Mouse (Mus musculus) stomach, embryonic 16.5 days (tissue): ENCODE data around the gene Stard5. TPM values are rescaled to one million over a fixed set of nuclear protein-coding genes. Genes with fewer than 3 reads are reported as not detected.

Source experiments
- ATAC-seq: fragments of 200-750 bp; cut with Nextera tagmentation; 2 replicates; pipeline ENCODE4 v1.8.0; 2017; ENCODE audit warnings: moderate number of reproducible peaks, moderate TSS enrichment; ENCODE audit not compliant: insufficient read depth, low FRiP score
- H3K27ac ChIP-seq: fragments of 300-500 bp; sonication (generic); 2 replicates; pipeline ENCODE4 v1.5.1; 2014; ENCODE audit warnings: low read length
- H3K27me3 ChIP-seq: fragments of 300-500 bp; sonication (generic); 2 replicates; pipeline ENCODE4 v1.6.1; 2014; ENCODE audit warnings: low read length, control low read depth, mixed read lengths; ENCODE audit not compliant: control insufficient read depth, insufficient read depth
- H3K36me3 ChIP-seq: fragments of 300-500 bp; sonication (generic); 2 replicates; pipeline ENCODE4 v1.6.1; 2014; ENCODE audit warnings: low read length; ENCODE audit not compliant: control insufficient read depth, insufficient read depth
- H3K4me1 ChIP-seq: fragments of 300-500 bp; sonication (generic); 2 replicates; pipeline ENCODE4 v1.6.1; 2014; ENCODE audit warnings: low read length, control low read depth, mixed read lengths; ENCODE audit not compliant: control insufficient read depth, insufficient read depth
- H3K4me2 ChIP-seq: fragments of 300-500 bp; sonication (generic); 2 replicates; pipeline ENCODE4 v1.6.1; 2014; ENCODE audit warnings: low read depth, low read length, mixed read lengths
- H3K4me3 ChIP-seq: fragments of 300-500 bp; sonication (generic); replicated peaks from 2 replicates; pipeline ENCODE4 v1.5.1; 2014; ENCODE audit warnings: mild to moderate bottlenecking, low read length
- H3K9ac ChIP-seq: fragments of 300-500 bp; sonication (generic); 2 replicates; pipeline ENCODE4 v1.6.1; 2014; ENCODE audit warnings: low read length
- H3K9me3 ChIP-seq: fragments of 300-500 bp; sonication (generic); replicated peaks from 2 replicates; pipeline ENCODE4 v1.6.1; 2016; ENCODE audit warnings: low read length, control low read depth; ENCODE audit not compliant: control insufficient read depth
- WGBS: fragments of 180-500 bp; shearing (Covaris S2); extraction: QIAGEN DNeasy Blood & Tissue Kit; methylation state at CpG from one replicate; pipeline ENCODE4 v1.1.7; 2014; 5-methylcytosine and 5-hydroxymethylcytosine counted together
- polyA plus RNA-seq: library from polyadenylated mRNA; unstranded; fragments of >200 nt; fragmentation: Nextera tagmentation; extraction: Ambion mirVana; gene quantifications from 2 replicates; pipeline ENCODE4 v1.2.1, GENCODE M21; 2015

The Stard5 gene
- polyA plus RNA-seq, 1 experiment from 2014 or later, result 27.3 TPM

DNA sequence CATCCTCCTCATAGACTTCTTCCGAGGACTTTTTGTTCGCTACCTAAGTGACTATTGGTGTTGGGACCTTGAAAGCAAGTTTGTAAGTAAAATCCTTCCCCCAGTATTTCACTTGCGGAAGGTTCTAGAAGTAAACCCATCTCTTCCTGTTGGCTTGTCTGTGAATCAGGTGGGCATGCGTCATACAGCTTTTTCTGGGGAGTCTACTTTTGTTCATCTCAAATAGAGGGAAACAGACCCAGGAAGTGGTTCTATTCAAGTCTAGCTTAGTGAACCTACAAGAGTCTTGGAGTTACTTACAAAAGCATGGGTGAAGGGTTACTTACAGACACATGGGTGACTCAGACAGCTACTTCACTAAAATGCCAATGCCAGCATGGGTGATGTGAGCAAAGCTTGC lies 21.9 kb upstream of the Stard5 start:
- Histone ChIP-seq H3K9me3 (no peaks in the 10 kb centered on the region), H3K9ac (no peak overlapping the region), H3K4me1 (no peaks in the 10 kb centered on the region), H3K27ac (no peak overlapping the region), H3K4me2 (no peak overlapping the region), H3K36me3 (no peaks in the 10 kb centered on the region), H3K4me3 (no peak overlapping the region), H3K27me3 (no peaks in the 10 kb centered on the region)
- 98% methylated on average over 4 of the region's 4 CpGs for WGBS
- ATAC-seq, result no peak

DNA sequence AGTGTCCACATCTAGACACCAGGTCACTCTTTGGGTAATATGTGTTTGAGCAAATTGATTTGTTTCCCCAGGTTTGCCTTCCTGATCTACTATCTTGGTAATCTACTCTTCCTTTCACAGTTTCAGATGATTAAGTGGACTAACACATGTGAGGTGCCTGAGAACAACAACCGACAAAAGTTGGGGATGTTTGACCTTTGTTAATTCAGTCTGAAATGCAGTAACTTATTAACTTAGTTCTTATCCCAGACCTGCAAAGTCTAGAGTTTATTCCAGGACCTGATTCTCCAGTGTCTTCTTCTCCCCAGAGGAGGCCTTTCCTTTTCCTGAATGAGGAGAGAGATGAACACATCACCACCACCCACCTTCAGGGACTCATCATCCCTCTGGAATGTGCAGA lies 19.9 kb upstream of the Stard5 start:
- no peak for ATAC-seq
- H3K4me3 ChIP-seq, result no peak overlapping the region
- no peak overlapping the region for H3K9ac ChIP-seq
- no peaks in the 10 kb centered on the region for H3K27me3 ChIP-seq
- no peaks in the 10 kb centered on the region for H3K36me3 ChIP-seq
- no peak overlapping the region for H3K4me2 ChIP-seq
- 59% methylated on average over 1 of the region's 1 CpGs for WGBS
- H3K9me3 ChIP-seq, result no peaks in the 10 kb centered on the region
- no peaks in the 10 kb centered on the region for H3K4me1 ChIP-seq
- no peak overlapping the region for H3K27ac ChIP-seq

DNA sequence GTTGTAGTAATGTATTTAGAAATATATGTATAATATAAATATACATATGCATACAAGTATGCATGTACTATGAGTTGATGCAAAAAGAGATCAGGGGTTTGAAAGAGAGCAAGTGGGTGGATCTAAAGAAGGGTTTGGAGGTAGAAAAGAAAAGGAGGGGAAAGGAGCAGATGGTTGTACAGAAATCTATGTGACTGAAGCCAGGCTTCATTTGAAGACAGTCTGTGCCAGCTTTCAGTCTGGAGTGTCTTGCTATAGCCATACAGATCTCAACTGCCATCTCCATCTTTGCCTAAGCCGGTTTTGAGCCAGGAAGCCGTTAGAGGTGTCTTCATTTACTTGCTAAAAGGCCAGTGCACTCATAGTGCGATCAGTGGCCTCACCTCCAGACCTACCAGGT lies 16.5 kb upstream of the Stard5 start:
- 92% methylated on average over 3 of the region's 3 CpGs for WGBS
- Histone ChIP-seq H3K9ac (no peak overlapping the region), H3K4me2 (no peak overlapping the region), H3K27ac (no peak overlapping the region), H3K9me3 (no peaks in the 10 kb centered on the region), H3K4me1 (no peaks in the 10 kb centered on the region), H3K4me3 (no peak overlapping the region), H3K27me3 (no peaks in the 10 kb centered on the region), H3K36me3 (no peaks in the 10 kb centered on the region)
- no peak for ATAC-seq

DNA sequence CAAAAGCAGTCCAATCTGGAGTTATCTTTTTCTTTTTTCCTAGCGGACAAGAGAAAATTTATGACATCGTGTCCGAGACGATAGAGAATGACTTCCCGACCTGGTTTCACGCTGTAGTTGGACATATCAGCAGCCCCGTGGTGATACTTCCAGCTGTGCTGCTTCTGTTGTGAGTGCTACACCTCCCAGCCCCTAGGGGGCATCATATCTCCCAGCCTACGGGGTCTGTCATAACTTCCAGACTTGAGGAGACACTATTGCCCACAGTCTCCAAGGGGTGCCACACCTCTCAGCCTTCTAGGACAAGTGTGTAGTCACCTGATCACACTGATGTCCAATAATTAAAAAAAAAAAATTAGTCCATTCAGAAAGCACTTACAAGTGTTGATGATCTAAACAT lies 15.9 kb upstream of the Stard5 start:
- Histone ChIP-seq H3K4me2 (no peak overlapping the region), H3K4me1 (no peaks in the 10 kb centered on the region), H3K4me3 (no peak overlapping the region), H3K27ac (no peak overlapping the region), H3K9me3 (no peaks in the 10 kb centered on the region), H3K27me3 (no peaks in the 10 kb centered on the region), H3K36me3 (no peaks in the 10 kb centered on the region), H3K9ac (no peak overlapping the region)
- no peak for ATAC-seq
- WGBS, result 92% methylated on average over 8 of the region's 8 CpGs

DNA sequence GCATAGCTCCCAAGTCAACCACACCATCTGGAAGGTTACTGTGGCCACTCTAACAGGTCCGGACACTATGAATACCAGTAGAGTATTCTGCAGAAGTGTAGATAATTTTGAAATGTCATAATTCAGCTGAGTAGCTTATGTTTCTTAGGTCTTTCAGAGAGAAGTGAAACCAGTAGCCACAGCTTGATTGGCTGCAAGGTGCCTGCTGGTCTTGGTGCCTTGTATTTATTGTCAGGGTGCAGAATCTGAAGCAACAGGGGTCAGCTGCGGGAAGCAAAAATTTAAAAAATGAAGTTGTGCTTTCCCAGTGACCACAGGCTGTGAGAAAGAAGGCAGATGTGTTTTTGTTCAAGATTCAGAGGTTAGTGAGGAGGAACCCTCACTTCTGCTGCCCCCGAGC lies 15.5 kb upstream of the Stard5 start:
- WGBS, result 85% methylated on average over 3 of the region's 3 CpGs
- Histone ChIP-seq H3K4me3 (no peak overlapping the region), H3K9ac (no peak overlapping the region), H3K4me2 (no peak overlapping the region), H3K36me3 (no peaks in the 10 kb centered on the region), H3K4me1 (no peaks in the 10 kb centered on the region), H3K9me3 (no peaks in the 10 kb centered on the region), H3K27me3 (no peaks in the 10 kb centered on the region), H3K27ac (no peak overlapping the region)
- no peak for ATAC-seq

DNA sequence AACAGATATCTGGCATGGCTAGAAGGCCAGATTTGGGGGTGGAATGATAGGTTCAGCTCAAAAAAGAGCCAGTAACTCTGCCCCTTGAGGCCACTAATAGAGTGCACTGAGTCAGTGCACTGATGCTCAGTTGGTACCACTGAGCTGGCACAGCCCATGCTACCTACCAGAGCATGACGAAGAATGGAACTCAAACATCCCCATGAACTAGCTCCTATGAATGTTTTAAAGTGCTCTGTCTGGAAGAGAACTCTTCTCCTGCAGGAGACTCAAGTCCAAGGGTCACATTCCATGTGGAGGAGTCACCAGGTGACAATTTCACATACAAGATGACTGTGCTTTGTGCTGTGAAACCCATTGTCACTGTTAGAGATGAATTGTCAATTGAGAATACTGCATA lies 13.1 kb upstream of the Stard5 start:
- Histone ChIP-seq H3K9me3 (no peaks in the 10 kb centered on the region), H3K27me3 (no peaks in the 10 kb centered on the region), H3K9ac (no peak overlapping the region), H3K4me3 (no peak overlapping the region), H3K36me3 (no peaks in the 10 kb centered on the region), H3K4me1 (no peaks in the 10 kb centered on the region), H3K4me2 (no peak overlapping the region), H3K27ac (no peak overlapping the region)
- 84% methylated on average over 1 of the region's 1 CpGs for WGBS
- ATAC-seq, result no peak

DNA sequence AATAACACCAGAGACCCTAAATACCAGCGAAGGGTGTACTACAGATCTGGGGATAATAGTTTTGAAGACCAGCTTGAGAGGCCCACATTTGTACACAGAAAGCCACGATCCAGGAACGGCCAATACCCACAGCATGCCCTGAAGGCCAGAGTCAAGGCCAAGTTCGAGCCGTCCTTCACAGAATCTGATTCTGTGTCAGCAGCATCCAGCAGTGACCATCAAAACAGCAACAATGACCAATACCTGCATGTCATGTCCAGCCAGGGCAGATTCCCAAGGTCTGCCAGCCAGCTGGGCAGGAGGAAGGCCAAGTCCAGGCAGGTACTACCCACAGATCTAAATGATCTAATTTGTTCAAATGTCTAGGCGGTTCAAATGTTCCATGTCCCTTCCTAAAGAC lies 9.2 kb upstream of the Stard5 start:
- Histone ChIP-seq H3K9me3 (no peaks in the 10 kb centered on the region), H3K4me1 (no peaks in the 10 kb centered on the region), H3K4me2 (no peak overlapping the region), H3K27me3 (no peaks in the 10 kb centered on the region), H3K9ac (no peak overlapping the region), H3K4me3 (no peak overlapping the region), H3K27ac (no peak overlapping the region), H3K36me3 (no peaks in the 10 kb centered on the region)
- ATAC-seq, result no peak
- 91% methylated on average over 6 of the region's 6 CpGs for WGBS

DNA sequence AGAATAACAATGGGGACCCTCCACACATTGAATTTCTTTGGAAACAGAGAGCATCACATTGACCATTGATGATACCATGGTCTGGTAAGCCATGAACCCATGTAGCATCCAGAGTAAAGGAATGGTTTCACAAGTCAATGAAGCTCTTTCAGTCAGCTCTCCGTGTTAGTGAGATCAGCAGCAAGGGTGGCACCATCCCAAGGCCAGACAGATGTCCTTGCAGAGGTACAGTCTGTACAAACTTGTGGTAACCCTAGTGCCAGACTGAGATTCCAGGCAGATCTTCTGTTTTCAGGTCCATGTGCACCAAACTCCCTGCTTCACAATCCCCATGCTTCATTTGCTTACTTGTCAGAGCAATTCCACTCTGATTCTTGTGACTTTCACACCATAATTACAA lies 7.7 kb upstream of the Stard5 start:
- no peaks in the 10 kb centered on the region for H3K9me3 ChIP-seq
- H3K4me2 ChIP-seq, result no peak overlapping the region
- ATAC-seq, result no peak
- no peak overlapping the region for H3K4me3 ChIP-seq
- no peaks in the 10 kb centered on the region for H3K27me3 ChIP-seq
- no peaks in the 10 kb centered on the region for H3K4me1 ChIP-seq
- H3K27ac ChIP-seq, result no peak overlapping the region
- H3K36me3 ChIP-seq, result no peaks in the 10 kb centered on the region
- 76% methylated on average over 1 of the region's 1 CpGs for WGBS
- no peak overlapping the region for H3K9ac ChIP-seq

DNA sequence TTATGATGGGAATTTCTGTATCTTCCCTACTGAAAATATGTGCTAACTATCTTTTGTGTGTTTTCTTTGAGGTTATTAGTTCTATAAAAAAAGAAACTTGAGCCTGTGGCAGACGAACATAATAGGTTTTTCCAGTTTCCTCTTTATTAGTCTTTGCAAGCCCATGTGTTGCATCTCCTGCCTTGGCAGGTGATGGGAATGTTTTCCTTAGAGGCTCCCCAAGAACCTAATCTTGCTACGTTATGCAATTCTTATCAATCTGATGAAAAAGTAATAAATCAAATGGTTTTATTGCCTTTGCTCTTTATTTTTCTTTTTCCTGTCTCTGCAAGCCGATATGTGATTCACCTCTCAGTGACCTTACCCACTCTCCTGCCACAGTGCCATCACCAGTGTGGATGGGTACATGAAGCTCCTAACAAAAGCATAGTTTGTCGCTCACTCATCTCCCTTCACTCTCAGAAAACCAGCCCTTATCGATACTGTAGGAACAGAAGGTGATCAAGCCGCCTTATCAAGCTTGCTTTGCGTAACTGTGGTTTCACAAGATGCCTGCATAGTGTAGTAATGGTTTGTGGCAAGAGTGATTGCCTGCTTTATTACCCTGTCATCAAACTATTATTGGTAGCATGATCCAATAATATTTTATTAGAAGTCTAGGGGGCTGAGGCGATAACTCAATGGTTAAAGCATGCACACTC lies 5.1 kb upstream of the Stard5 start:
- Histone ChIP-seq H3K27me3 (no peaks in the 10 kb centered on the region), H3K9me3 (no peaks in the 10 kb centered on the region), H3K27ac (no peak overlapping the region), H3K36me3 (no peaks in the 10 kb centered on the region), H3K4me2 (no peak overlapping the region), H3K4me3 (no peak overlapping the region), H3K4me1 (peaks cover 4% of the 10 kb centered on the region; the same call in 1 of the 2 replicates), H3K9ac (no peak overlapping the region)
- 74% methylated on average over 8 of the region's 8 CpGs for WGBS
- ATAC-seq, result no peak
